Mouse (Mus musculus) lung, adult 2 months (tissue): ENCODE results near the gene Hoxa5.

ENCODE experiments used
- CTCF ChIP-seq: fragments of 200-500 bp; IDR thresholded peaks from 2 replicates; pipeline ENCODE4 v1.5.1; 2011; ENCODE audit warnings: mild to moderate bottlenecking, low read length, control low read depth; ENCODE audit not compliant: insufficient read depth
- POLR2A ChIP-seq: fragments of 200-500 bp; IDR thresholded peaks from 2 replicates; pipeline ENCODE4 v1.6.1; 2011; ENCODE audit warnings: low read depth, mild to moderate bottlenecking, control low read depth, low read length, borderline replicate concordance; ENCODE audit errors: extremely low read depth

GRCm38 (mm10) chr6:52177806-52178205 lies 26.6 kb downstream of the Hoxa5 start:
- TF ChIP-seq CTCF (no peak), POLR2A (no peak)
